Mouse (Mus musculus): Measurements from ENCODE around the gene Col28a1.

Gene Col28a1

GRCm38 (mm10) chr6:8119116-8119515, 73.3 kb downstream of the Col28a1 start:
- no peak for DNase-seq (ENCODE audit: low read depth)

GRCm38 (mm10) chr6:8118577-8118976, 73.8 kb downstream of the Col28a1 start:
- DNase-seq (ENCODE audit: low read depth), result no peak

GRCm38 (mm10) chr6:8105870-8106706, 86.3 kb downstream of the Col28a1 start:
- peak; percentile 80 for DNase-seq (ENCODE audit: low read depth)

- DNase-seq (ENCODE audit: low read depth), result no peak
Observed at GRCm38 (mm10) chr6:8101224-8101623, 91.2 kb downstream of the Col28a1 start.

- DNase-seq (ENCODE audit: low read depth), result peak; percentile 71
Observed at GRCm38 (mm10) chr6:8095856-8096255, 96.6 kb downstream of the Col28a1 start.

GRCm38 (mm10) chr6:8094160-8094953, 98.1 kb downstream of the Col28a1 start:
- no peak for DNase-seq (ENCODE audit: low read depth)

GRCm38 (mm10) chr6:8093556-8093955, 98.9 kb downstream of the Col28a1 start:
- no peak for DNase-seq (ENCODE audit: low read depth)

GRCm38 (mm10) chr6:8086847-8087246, 105.6 kb downstream of the Col28a1 start:
- peak; percentile 66 for DNase-seq (ENCODE audit: low read depth)

- DNase-seq (ENCODE audit: low read depth), result no peak
Observed at GRCm38 (mm10) chr6:8084806-8085205, 107.6 kb downstream of the Col28a1 start.

GRCm38 (mm10) chr6:8083196-8083595, 109.2 kb downstream of the Col28a1 start:
- no peak for DNase-seq (ENCODE audit: low read depth)

- peak; percentile 83 for DNase-seq (ENCODE audit: low read depth)
Observed at GRCm38 (mm10) chr6:8077572-8078146, 114.8 kb downstream of the Col28a1 start.

GRCm38 (mm10) chr6:8074914-8075313, 117.5 kb downstream of the Col28a1 start:
- peak; percentile 85 for DNase-seq (ENCODE audit: low read depth)

GRCm38 (mm10) chr6:8068979-8069378, 123.4 kb downstream of the Col28a1 start:
- DNase-seq (ENCODE audit: low read depth), result no peak

- DNase-seq (ENCODE audit: low read depth), result peak; percentile 51
Observed at GRCm38 (mm10) chr6:8068394-8068793, 124.0 kb downstream of the Col28a1 start.

GRCm38 (mm10) chr6:8067124-8067523, 125.3 kb downstream of the Col28a1 start:
- DNase-seq (ENCODE audit: low read depth), result no peak

- DNase-seq (ENCODE audit: low read depth), result peak; percentile 81
Observed at GRCm38 (mm10) chr6:8066208-8066607, 126.2 kb downstream of the Col28a1 start.

GRCm38 (mm10) chr6:8059199-8059598, 133.2 kb downstream of the Col28a1 start:
- no peak for DNase-seq (ENCODE audit: low read depth)

- DNase-seq (ENCODE audit: low read depth), result no peak
Observed at GRCm38 (mm10) chr6:8048216-8048615, 144.2 kb downstream of the Col28a1 start.

- DNase-seq (ENCODE audit: low read depth), result peak; percentile 35
Observed at GRCm38 (mm10) chr6:8046446-8046845, 146.0 kb downstream of the Col28a1 start.

- no peak for DNase-seq (ENCODE audit: low read depth)
Observed at GRCm38 (mm10) chr6:8045825-8046224, 146.6 kb downstream of the Col28a1 start.

- no peak for DNase-seq (ENCODE audit: low read depth)
Observed at GRCm38 (mm10) chr6:8028711-8029110, 163.7 kb downstream of the Col28a1 start.

- DNase-seq (ENCODE audit: low read depth), result no peak
Observed at GRCm38 (mm10) chr6:8025332-8026129, 166.9 kb downstream of the Col28a1 start.

All from NIH3T3 (cell line).